Mouse (Mus musculus) left cerebral cortex, adult 11 months (tissue): ENCODE results near the gene Tspan14.

Experiments used
- DNase-seq: peaks from one replicate; pipeline ENCODE4 v3.0.0; 2022; ENCODE audit warnings: low spot score

Gene Tspan14

GRCm38 (mm10) chr14:40966392-40966861 is at the start of gene Tspan14:
Gene Tspan14, minus strand, starts transcription at chr14:40966807.
- no peak for DNase-seq

DNA sequence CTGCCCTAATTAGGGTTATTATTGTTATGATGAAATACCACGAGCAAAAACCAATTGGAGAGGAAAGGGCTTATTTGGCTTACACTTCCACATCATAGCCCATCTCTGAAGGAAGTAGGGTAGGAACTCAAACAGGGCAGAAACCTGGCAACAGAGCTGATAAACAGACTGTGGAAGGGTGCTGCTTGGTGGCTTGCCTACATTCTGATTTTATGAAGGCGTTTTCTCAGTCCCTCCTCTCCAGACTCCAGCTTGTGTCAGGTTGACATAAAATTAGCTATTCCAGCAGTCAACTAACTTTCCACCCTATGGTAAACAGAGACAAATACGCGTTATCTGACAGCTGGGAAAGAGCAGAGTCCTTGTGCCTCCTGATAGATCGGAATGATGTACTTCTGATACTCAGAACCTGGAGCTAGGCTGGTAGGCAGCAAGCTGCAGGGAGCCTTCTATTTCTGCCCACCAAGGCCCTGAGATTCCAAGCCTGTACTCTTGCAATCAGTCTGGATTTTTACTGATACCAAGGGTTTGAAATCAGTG is 48.2 kb upstream of the Tspan14 start:
- no peak for DNase-seq

DNA sequence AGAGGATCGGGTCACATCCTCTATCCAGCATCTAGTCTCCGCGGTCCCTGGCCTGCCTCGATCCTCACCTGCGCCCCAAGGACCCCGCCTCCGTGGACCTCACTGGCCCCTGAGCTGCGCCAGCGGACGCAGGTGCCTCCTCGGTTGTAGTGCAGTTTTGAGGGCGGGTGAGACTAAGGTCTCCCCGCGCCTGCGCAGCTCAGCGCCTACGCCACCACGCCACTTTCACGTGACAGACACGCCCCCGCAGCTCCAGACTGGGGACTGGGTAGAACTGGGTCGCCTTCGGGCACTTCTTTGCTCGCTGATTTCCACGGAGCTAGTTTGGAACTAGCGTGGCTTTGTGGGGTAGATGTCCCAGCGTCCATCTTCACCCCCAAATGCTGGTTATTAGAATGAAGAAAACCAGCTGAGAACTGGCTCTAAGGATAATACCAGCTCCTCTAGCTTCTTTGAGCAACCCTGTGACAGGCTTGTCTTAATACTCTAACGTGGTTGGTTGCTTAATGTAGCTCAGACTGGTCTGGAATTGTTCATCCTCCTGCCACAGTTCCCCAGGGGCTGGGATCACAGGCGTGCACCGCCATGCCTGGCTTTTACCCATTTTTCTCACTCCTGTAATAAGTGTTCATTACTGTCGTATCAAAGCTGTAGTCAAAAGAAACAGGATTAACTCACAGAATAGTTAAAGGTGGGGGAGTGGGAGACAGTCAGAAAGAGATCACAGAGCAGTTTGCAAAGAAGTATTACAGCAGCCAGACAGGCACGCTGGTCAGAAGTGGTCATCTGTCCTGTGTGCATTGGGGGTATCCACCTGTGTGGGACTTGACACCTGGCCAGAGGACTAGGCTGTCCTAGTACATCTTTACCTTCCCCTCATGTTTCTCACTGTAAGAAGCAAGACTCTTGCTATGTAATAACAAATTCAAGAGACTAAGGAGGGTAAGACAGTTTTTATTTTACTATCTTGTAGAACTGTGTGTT is 47.3 kb upstream of the Tspan14 start, which contains the start of gene Fam213a:
Fam213a (minus strand) TSS at position 159 of the 984 bp plus-strand sequence.
- peak; percentile 89 for DNase-seq

DNA sequence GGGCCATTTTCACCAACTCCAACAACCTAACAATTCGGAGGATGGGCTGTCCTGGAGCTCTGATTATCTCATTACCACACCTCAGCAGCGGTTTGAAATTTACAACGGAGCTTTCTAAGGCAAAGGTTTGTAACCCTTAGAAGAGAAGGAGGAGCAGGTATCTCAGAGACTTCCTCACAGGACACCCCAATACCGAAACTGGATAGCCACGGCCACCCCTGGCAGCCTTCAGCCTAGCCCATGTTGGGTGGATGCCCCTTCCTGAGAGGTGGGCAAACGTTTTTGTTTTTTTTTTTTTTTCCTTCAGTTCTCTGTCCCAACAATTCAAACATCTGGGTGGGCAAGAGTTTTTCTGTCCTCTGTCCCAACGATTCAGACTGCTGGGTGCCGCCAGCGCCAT is 46.5 kb upstream of the Tspan14 start:
- DNase-seq: no peak

- no peak for DNase-seq
These were observed 45.3 kb upstream of the Tspan14 start for GRCm38 (mm10) chr14:41011916-41012315.

DNA sequence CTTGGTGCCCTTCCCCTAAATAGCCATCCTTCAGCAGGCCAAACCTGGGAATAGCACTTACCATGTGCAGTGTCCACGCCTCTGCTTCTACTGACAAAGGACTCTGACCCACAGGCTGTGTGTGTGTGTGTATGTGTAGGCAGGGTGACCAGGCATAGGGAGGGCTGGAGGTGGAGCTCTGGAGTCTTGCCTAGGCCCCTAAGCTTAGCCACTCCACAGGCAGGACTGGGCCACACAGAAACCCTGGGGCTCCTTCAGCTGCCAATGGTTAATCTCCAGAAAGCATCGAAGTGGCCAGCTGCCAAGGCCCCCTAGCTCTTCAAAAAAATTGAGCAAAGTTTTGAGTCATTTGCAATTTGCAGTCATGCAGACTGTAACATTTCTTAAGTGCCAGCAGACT is 41.5 kb upstream of the Tspan14 start:
- DNase-seq: no peak

DNA sequence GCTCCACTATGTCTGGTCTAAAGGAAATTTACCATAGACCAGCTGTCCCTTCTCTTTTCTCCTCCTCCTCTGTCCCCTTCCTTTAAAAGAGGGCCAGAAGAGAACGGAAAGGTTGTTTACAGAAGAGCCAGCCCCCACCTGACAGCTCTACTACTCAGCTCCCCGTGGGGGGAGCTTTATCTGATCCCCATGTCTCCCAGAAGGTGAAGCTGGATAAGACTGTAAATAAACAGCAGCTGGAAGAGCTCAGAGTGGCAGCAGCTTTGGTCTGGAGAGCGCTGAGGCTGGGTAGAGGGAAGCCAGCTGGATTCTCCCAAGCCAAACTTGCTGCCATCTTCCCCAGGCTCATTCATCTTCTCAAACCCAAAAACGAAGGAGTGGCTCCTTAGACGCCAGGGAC is 41.0 kb upstream of the Tspan14 start:
- DNase-seq: no peak

DNA sequence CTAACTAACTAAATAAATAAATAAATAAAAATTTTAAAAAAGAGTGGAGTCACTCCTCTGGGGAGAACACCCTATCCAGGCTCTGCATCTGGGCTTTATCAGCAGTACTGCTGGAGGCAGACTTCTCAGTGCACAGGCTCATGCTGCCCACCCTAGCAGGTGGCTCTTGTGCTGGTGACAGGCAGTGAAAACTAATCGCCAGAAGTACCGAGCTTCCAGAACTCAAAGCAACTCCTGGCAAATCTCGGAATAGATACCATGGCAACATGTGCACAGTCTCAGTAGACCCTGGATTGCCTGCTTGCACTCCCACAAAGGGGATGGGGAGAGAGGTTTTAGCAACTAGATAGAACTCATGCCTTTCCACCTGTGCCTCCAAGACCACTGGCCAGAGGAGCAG is 40.3 kb upstream of the Tspan14 start:
- DNase-seq: no peak

- no peak for DNase-seq
These were observed 39.7 kb upstream of the Tspan14 start for GRCm38 (mm10) chr14:41006263-41006662.

- no peak for DNase-seq
These were observed 39.1 kb upstream of the Tspan14 start for GRCm38 (mm10) chr14:41005716-41006115.

- no peak for DNase-seq
These were observed 37.9 kb upstream of the Tspan14 start for GRCm38 (mm10) chr14:41004201-41005141.

- no peak for DNase-seq
These were observed 35.0 kb upstream of the Tspan14 start for GRCm38 (mm10) chr14:41001576-41001975.

DNA sequence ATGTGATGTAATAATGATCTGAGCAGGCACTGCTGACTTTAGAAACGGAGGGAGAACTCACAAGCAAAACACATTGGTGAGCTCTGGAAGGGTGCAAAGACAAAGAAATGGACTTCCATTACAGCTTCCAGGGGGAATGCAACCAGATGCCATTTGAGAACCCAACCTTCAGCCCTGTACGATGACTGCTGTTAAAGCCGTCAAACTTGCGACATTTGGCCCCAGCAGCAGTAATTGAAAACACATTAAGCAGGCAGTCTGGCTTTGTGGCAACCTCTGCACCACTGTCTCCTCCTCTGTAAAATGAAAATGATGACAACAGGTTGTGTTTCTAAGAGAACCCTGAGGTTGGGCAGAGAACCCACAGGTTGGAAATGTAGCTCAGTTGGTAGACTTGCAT is 34.2 kb upstream of the Tspan14 start:
- no peak for DNase-seq

- DNase-seq: no peak
These were observed 33.5 kb upstream of the Tspan14 start for GRCm38 (mm10) chr14:40999904-41000645.

- DNase-seq: no peak
These were observed 29.6 kb upstream of the Tspan14 start for GRCm38 (mm10) chr14:40996171-40996570.

- DNase-seq: no peak
These were observed 25.9 kb upstream of the Tspan14 start for GRCm38 (mm10) chr14:40992464-40992863.

DNA sequence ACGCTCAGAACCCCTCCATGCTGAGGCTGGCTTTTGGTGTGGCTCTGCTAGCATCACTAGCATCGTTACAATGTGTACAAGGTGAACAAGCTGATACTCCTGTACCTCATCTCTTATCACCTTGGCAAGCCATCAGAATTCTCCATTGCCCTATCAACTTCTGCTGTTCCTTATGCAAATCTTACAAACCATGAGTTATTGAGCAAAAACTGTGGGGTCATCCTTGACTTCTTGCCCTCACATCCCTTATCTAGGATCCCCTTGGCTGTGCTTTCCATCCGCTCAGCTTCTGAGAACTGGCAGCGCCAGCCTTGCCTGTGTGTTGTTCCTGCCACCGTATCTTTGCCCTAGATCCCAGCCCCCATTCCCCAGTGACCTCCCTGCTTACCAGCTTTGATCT is 22.2 kb upstream of the Tspan14 start:
- DNase-seq: no peak

GRCm38 (mm10) chr14:40987184-40987583 is 20.6 kb upstream of the Tspan14 start:
- no peak for DNase-seq

- no peak for DNase-seq
These were observed 19.0 kb upstream of the Tspan14 start for GRCm38 (mm10) chr14:40985635-40986034.

- DNase-seq: no peak
These were observed 13.1 kb upstream of the Tspan14 start for GRCm38 (mm10) chr14:40979723-40980122.

DNA sequence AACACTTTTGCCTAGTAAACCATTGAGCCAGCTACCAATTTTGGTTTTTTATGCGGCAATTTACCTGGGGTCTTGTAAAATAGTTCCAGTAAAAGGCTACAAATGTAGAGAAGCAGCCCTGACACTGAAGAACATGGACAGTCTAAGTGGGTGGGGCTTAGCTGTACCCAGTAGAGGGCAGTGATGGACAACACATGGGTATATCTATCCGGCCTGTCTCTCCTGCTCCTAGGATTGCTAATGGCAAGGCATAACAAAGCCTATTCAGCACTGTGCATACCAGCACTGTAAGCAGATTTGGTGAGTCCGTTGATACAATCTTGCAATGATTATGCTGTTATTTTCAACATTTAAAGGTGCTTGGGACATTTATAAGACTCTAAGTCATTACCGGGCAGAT is 12.4 kb upstream of the Tspan14 start:
- DNase-seq: no peak
